Mouse (Mus musculus) liver, embryonic 14.5 days (tissue): ENCODE data around the gene Hnrnph3.

Source experiments
- CTCF ChIP-seq: IDR thresholded peaks from 2 replicates; pipeline ENCODE4 v1.5.1; 2016; ENCODE audit warnings: antibody characterized with exemption, low read depth, control low read depth
- EP300 ChIP-seq: IDR thresholded peaks from 2 replicates; pipeline ENCODE4 v1.6.1; 2016; ENCODE audit warnings: antibody characterized with exemption, low read depth

DNA sequence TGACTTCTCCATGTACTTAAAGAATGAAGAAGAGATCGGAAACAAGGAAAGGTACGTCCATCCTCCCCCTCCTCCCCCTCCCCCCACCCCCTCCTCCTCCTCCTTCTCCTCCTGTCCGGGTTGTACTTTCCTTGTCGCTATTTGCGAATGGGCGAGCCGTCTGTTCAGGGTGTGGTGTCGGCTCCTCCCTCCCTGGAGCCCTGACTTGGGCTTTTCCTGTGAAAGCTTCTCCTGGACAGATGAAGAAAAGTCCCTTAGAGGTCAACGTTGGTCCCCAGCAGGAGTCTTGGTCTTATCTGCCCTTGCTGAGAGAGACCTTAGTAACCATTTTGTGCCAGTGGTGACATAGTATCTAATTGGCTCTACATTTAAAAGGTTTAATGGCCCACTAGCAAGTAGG is 30.0 kb downstream of the Hnrnph3 start:
- no peak for TF ChIP-seq EP300
- TF ChIP-seq CTCF: no peak
